Mouse (Mus musculus) heart, embryonic 12.5 days (tissue): ENCODE measurements around the gene Fam13c. TPM values are rescaled to one million over a fixed set of nuclear protein-coding genes. Genes with fewer than 3 reads are reported as not detected.

ENCODE experiments used
- ATAC-seq: fragments of 200-750 bp; cut with Nextera tagmentation; 2 replicates; pipeline ENCODE4 v1.8.0; 2017; ENCODE audit warnings: moderate TSS enrichment, moderate library complexity; ENCODE audit not compliant: insufficient number of reproducible peaks, low FRiP score
- H3K27ac ChIP-seq: fragments of 300-500 bp; sonication (generic); 2 replicates; pipeline ENCODE4 v1.5.1; 2016; ENCODE audit warnings: mild to moderate bottlenecking, moderate library complexity; ENCODE audit not compliant: poor library complexity, severe bottlenecking
- H3K27me3 ChIP-seq: fragments of 300-500 bp; sonication (generic); replicated peaks from 2 replicates; pipeline ENCODE4 v1.6.1; 2016; ENCODE audit warnings: mild to moderate bottlenecking, moderate library complexity
- H3K36me3 ChIP-seq: fragments of 300-500 bp; sonication (generic); 2 replicates; pipeline ENCODE4 v1.6.1; 2016; ENCODE audit warnings: mild to moderate bottlenecking, moderate library complexity
- H3K4me1 ChIP-seq: fragments of 300-500 bp; sonication (generic); replicated peaks from 2 replicates; pipeline ENCODE4 v1.6.1; 2016; ENCODE audit warnings: mild to moderate bottlenecking
- H3K4me2 ChIP-seq: fragments of 300-500 bp; sonication (generic); 2 replicates; pipeline ENCODE4 v1.6.1; 2016; ENCODE audit warnings: mild to moderate bottlenecking, moderate library complexity
- H3K4me3 ChIP-seq: fragments of 300-500 bp; sonication (generic); 2 replicates; pipeline ENCODE4 v1.5.1; 2016; ENCODE audit warnings: mild to moderate bottlenecking
- H3K9ac ChIP-seq: fragments of 300-500 bp; sonication (generic); 2 replicates; pipeline ENCODE4 v1.6.1; 2016; ENCODE audit warnings: mild to moderate bottlenecking, moderate library complexity
- H3K9me3 ChIP-seq: fragments of 300-500 bp; sonication (generic); replicated peaks from 2 replicates; pipeline ENCODE4 v1.6.1; 2016; ENCODE audit warnings: mild to moderate bottlenecking, moderate library complexity
- WGBS: fragments of 180-500 bp; shearing (Covaris S2); methylation state at CpG from one replicate; pipeline ENCODE4 v1.1.7; 2016; 5-methylcytosine and 5-hydroxymethylcytosine counted together
- polyA plus RNA-seq: library from polyadenylated mRNA; unstranded; fragments of >200 nt; fragmentation: Nextera tagmentation; extraction: Ambion mirVana; gene quantifications from 2 replicates; pipeline ENCODE4 v1.2.1, GENCODE M21; 2016

Fam13c gene
- polyA plus RNA-seq, 1 experiment from 2014 or later, result 10.0 TPM

DNA sequence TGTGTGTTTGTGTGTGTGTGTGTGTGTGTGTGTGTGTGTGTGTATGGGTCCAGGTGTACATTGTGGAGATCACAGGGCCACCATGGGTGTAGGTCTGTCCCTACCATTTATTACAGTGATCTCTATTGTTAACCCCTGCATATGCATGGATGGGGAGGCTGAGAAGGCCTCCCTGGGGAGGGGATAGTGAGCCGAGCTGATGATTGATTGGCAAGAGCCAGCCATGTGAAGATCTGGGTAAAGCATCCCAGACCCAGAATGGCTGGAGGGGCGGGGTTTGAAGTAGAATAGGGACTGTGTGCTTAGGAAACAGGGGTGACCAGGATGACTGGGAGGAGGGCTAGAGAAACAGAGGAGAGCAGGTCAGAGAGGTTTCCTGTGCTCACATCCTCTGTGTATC lies 58.0 kb downstream of the Fam13c start:
- no peak overlapping the region for H3K4me2 ChIP-seq
- no peak for ATAC-seq
- peaks cover 7% of the 10 kb centered on the region; the same call in 1 of the 2 replicates for H3K36me3 ChIP-seq
- H3K9me3 ChIP-seq, result peaks cover 8% of the 10 kb centered on the region
- no peak overlapping the region for H3K9ac ChIP-seq
- 53% methylated on average over 2 of the region's 2 CpGs for WGBS
- H3K27me3 ChIP-seq, result no peaks in the 10 kb centered on the region
- no peak overlapping the region for H3K4me3 ChIP-seq
- H3K4me1 ChIP-seq, result peaks cover 8% of the 10 kb centered on the region
- H3K27ac ChIP-seq, result no peak overlapping the region

DNA sequence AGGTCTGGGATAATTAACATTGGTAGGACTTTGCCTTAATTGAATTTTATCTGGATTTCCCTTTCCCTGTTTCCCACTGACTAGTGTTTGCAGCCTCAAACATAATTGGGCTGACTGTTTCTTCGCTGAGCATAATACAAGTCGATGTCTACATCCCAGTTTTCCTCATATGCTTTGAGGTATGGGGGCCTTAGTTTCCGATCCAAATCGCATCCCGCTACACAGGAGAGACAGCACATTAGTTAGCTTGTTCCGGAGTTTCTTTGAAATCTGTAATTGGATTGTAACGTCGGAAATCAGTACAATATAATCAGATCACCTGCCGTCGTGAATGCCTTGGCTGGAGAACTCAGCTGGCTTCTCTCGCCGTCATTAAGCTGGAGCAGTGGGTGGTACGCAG lies 59.0 kb downstream of the Fam13c start:
- Histone ChIP-seq H3K9me3 (peaks cover 5% of the 10 kb centered on the region), H3K36me3 (peaks cover 7% of the 10 kb centered on the region; the same call in 1 of the 2 replicates), H3K4me1 (peaks cover 8% of the 10 kb centered on the region), H3K4me3 (no peak overlapping the region), H3K9ac (no peak overlapping the region), H3K27ac (no peak overlapping the region), H3K4me2 (no peak overlapping the region), H3K27me3 (no peaks in the 10 kb centered on the region)
- WGBS, result 49% methylated on average over 13 of the region's 13 CpGs
- ATAC-seq, result no peak

DNA sequence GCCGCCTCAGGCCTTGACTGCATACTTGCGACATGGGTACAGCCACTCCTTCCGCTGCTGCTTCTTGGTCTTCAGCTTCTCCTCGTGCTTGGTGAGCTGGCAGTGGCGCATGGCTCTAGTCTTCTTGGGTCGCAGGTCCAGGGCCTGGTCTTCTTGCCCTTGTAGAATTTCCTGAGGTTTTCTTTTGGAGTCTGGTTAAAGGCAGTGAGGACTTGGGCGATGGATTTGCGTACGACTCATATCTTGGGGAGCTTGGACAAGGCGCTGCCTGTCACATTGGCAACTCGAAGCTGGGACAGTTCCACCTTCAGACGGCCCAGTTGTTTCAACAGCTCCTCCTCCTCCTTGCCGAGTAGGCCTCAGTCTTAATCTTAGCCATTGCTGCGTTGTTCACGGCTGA lies 64.6 kb downstream of the Fam13c start:
- Histone ChIP-seq H3K36me3 (peaks cover 11% of the 10 kb centered on the region), H3K4me2 (no peak overlapping the region), H3K9me3 (peaks cover 14% of the 10 kb centered on the region), H3K27ac (no peak overlapping the region), H3K27me3 (no peaks in the 10 kb centered on the region), H3K4me3 (no peak overlapping the region), H3K9ac (no peak overlapping the region), H3K4me1 (no peaks in the 10 kb centered on the region)
- WGBS, result 85% methylated on average over 15 of the region's 15 CpGs
- no peak for ATAC-seq

DNA sequence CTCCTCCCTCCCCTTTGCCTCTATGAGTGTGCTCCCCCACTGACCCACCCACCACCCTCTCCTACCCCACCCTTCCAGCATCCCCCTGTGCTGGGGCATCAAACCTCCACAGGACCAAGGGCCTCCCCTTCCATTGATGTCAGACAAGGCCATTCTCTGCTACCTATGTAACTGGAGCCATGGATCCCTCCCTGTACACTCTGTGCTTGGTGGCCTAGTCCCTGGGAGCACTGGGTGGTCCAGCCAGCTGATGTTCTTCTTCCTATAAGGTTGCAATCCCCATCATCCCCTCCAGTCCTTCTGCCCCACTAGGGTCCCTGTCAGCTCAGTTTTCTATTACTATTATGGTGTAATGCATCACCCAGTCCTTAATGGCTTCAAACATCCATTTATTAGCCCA lies 65.1 kb downstream of the Fam13c start:
- H3K9ac ChIP-seq, result no peak overlapping the region
- H3K36me3 ChIP-seq, result peaks cover 11% of the 10 kb centered on the region
- ATAC-seq, result no peak
- H3K4me2 ChIP-seq, result no peak overlapping the region
- peaks cover 14% of the 10 kb centered on the region for H3K9me3 ChIP-seq
- no peak overlapping the region for H3K27ac ChIP-seq
- no peaks in the 10 kb centered on the region for H3K4me1 ChIP-seq
- no peak overlapping the region for H3K4me3 ChIP-seq
- no peaks in the 10 kb centered on the region for H3K27me3 ChIP-seq

DNA sequence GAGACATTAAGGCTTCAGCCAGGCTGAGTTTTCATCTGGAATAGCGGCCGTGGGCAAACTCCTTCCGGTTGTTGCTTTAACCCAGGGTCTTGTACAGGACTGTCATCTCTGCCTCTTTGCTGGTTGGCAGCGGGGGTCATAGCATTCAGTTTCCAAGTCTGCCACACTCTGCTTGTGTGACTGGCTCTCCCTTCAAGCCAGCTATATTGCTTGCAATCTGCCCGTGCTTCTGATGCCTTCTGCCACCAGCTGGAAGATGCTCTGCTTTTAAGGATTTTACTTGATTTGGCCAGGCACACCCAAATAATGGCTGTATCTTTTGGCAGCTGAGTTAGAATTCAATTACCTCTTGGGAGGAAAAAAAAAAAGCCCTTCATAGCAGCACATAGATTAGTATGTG lies 65.6 kb downstream of the Fam13c start:
- Histone ChIP-seq H3K4me2 (no peak overlapping the region), H3K27ac (no peak overlapping the region)

DNA sequence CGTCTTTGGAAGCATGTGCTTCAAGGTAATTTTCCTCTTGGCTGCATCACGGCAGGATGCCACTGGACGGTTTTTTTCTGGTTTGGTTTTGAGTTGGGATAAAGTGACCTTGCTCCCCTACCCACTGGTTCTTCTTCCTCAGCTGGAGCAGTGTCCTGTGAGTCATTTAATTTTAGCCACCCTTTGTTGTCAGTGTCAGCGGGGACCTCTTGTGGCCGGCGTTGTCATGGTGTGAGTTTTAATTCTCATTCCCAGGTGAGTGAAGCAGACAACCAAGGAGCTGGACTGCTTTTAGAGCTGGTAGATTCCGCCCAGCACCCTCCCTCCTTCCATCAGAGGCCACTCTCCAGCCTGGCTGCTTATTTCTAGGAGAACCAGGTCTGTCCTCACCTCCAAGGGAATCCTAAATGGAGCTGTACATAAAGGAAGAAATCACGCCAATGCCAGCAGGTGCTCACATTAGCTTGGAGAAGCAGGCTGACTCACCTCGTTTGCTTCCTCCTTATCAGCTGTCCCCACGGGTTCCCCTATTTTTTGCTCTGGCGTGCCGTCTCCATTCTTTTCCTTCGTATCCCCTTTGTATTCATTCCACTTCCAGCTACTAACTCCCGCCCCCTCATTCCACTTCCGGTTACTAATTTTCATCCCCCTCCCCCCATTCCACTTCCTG lies 66.4 kb downstream of the Fam13c start:
- peaks cover 9% of the 10 kb centered on the region for H3K36me3 ChIP-seq
- no peak overlapping the region for H3K4me2 ChIP-seq
- 56% methylated on average over 15 of the region's 15 CpGs for WGBS
- peaks cover 14% of the 10 kb centered on the region for H3K9me3 ChIP-seq
- H3K27ac ChIP-seq, result no peak overlapping the region
- H3K27me3 ChIP-seq, result no peaks in the 10 kb centered on the region
- H3K4me1 ChIP-seq, result no peaks in the 10 kb centered on the region
- H3K4me3 ChIP-seq, result no peak overlapping the region
- no peak for ATAC-seq
- H3K9ac ChIP-seq, result no peak overlapping the region

More for the DNA sequence above, 65.6 kb downstream of the Fam13c start:
- H3K9me3 ChIP-seq, result peaks cover 14% of the 10 kb centered on the region
- no peak overlapping the region for H3K4me3 ChIP-seq
- peaks cover 11% of the 10 kb centered on the region for H3K36me3 ChIP-seq
- ATAC-seq, result no peak
- H3K27me3 ChIP-seq, result no peaks in the 10 kb centered on the region
- H3K9ac ChIP-seq, result no peak overlapping the region
- H3K4me1 ChIP-seq, result no peaks in the 10 kb centered on the region
- 79% methylated on average over 5 of the region's 5 CpGs for WGBS

DNA sequence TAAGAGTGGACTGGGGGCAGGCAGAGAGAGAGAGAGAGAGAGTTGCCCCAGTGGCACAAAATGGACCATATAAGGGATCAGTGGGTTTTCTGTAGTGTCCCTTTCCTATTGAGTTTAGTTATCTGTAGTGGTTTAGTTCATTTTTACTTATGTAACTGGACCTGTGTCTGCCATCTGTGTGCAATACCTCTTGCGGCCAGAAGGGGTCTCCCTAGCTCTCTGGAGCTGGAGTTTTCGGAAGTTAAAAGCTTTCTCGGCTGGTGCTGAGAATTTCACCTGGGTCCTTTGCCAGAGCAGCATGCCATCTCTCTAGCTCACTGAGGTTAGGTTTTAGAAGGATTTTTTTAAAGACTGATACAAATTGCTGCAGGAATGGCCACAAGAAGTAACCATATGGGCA lies 67.6 kb downstream of the Fam13c start:
- no peak for ATAC-seq
- WGBS, result 84% methylated on average over 3 of the region's 3 CpGs
- peaks cover 9% of the 10 kb centered on the region for H3K9me3 ChIP-seq

DNA sequence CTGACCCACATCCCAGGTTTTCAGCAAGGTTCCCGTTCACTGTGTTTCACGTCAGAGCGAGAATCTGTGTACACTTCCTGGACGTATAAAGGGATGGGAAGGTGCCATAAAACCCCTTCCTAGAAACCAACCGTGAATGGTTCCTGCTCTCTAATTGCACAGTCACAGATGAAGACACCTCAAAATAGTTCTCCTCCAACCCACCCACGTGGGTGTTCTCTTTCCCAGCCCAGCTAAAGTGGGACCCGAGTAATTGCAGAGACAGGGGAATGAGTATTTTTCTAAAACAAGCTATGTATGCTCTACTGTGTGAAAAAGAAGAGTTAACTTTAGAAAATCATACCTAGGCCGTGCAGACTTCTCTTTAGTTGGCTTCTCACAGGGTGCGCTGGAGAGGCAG lies 74.6 kb downstream of the Fam13c start:
- H3K36me3 ChIP-seq, result no peaks in the 10 kb centered on the region
- H3K27me3 ChIP-seq, result peaks cover 13% of the 10 kb centered on the region
- ATAC-seq, result no peak
- peaks cover 5% of the 10 kb centered on the region for H3K4me1 ChIP-seq
- no peaks in the 10 kb centered on the region for H3K9me3 ChIP-seq
- no peak overlapping the region for H3K4me3 ChIP-seq
- WGBS, result 80% methylated on average over 9 of the region's 9 CpGs
- H3K27ac ChIP-seq, result no peak overlapping the region
- no peak overlapping the region for H3K4me2 ChIP-seq
- H3K9ac ChIP-seq, result no peak overlapping the region

More for the DNA sequence above, 67.6 kb downstream of the Fam13c start:
- Histone ChIP-seq H3K4me1 (no peaks in the 10 kb centered on the region), H3K4me2 (no peak overlapping the region), H3K27ac (no peak overlapping the region), H3K9ac (no peak overlapping the region), H3K27me3 (no peaks in the 10 kb centered on the region), H3K36me3 (peaks cover 4% of the 10 kb centered on the region; the same call in 1 of the 2 replicates), H3K4me3 (no peak overlapping the region)

DNA sequence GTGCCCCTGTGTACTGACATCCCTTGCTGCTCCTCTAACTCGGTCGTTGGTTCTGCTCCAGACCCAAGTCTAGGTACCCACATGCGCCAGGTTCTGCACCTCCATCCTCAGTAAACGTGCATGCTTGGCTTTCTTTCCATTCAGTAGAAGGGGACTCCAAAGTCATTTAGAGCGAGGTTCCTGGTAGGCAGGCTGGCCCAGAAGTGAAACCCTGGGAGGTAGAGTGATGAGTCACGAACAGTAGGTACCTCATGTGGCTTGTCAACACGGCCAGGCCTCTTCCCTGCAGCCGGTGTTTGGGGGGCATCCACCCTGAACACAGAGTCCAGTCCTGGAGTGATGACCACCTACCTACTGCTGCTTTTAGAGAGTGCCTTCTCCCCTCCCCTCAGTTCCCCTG lies 76.4 kb downstream of the Fam13c start:
- peaks cover 16% of the 10 kb centered on the region for H3K4me1 ChIP-seq
- no peak for ATAC-seq
- peaks cover 13% of the 10 kb centered on the region for H3K27me3 ChIP-seq
- H3K36me3 ChIP-seq, result no peaks in the 10 kb centered on the region
- H3K27ac ChIP-seq, result no peak overlapping the region
- no peak overlapping the region for H3K4me2 ChIP-seq
- 72% methylated on average over 8 of the region's 8 CpGs for WGBS
- H3K9ac ChIP-seq, result no peak overlapping the region
- H3K4me3 ChIP-seq, result no peak overlapping the region
- H3K9me3 ChIP-seq, result no peaks in the 10 kb centered on the region

DNA sequence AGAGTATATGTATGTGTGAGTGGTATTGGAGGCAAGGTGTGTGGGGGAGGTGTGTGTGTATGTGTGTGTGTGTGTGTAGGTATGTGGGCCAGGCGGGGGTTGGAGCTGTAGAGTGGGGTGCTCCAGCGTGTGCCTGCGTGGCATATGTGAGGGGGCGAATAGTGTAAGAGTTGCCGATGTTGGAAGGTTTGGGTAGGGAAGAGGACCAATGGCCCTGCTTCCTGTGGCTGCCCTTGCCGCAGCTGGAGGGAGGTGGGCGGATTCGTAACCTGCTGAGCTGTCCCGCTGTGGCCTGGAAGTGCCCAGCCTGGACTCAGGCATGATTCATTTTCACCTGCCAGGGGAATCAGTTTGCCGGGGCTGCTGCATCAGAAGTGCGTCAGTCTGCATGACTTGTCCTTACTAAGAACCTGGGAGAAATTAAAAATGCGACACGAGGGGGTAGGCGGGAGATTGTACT lies 79.4 kb downstream of the Fam13c start:
- Histone ChIP-seq H3K9me3 (0 out of 2 replicates have a peak, but pooled peaks cover 3% of the 10 kb centered on the region), H3K4me2 (peak overlapping the region; percentile 85), H3K4me3 (peak overlapping the region; percentile 50), H3K36me3 (no peaks in the 10 kb centered on the region), H3K4me1 (peaks cover 16% of the 10 kb centered on the region), H3K27ac (no peak overlapping the region), H3K9ac (peak overlapping the region; percentile 55; the same call in 1 of the 2 replicates), H3K27me3 (peaks cover 13% of the 10 kb centered on the region)
- WGBS, result 8% methylated on average over 14 of the region's 14 CpGs
- 0 out of 2 replicates have a peak, but pooled peaks have one; percentile 30 for ATAC-seq

DNA sequence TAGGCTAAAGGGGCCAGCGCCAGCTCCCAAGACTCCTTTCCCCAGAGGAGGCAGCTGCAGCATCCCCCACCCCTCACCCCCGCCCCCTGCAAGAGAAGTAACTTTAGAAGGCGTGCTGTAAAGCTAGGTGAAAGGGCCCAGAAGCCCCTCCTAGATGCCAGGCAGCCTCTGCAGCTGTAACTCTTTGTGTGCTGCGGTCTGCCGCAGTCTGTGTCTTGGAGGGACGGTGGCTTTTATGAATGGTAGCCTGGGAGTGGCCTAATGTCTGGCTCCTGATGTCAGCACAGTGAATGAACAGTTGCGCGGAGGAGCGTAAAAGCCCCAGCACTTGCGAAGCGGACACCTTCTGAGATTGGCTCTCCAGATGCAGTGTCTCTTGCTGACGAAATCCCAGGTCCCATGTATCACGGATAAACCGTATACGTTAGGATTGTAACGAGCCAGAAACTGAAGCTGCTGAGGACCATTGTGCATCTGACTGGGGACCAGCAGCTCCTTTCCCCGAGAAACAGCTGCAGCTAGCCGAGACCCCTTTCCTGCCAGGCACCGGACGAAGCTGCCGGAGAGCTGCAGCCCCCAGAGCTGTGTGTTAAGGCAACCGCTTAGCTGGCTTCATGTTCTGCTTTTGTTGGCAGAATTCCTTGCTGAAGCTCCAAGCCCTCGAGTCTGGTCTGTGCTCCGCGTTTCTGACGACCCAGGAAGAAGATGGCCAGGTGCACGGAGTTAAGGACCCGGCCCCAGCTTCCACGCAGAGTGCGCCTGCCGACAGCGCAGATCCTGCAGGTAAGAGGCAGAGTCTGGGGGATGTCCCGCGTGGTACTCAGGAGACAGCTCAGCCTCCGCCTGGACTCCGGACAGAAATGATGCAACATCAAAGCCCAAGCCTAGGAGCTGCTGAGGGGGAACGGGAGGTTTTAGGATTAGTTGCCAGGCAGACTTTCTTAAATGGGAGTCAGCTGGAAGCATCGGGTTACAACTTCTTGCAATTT lies 80.2 kb downstream of the Fam13c start:
- peaks cover 3% of the 10 kb centered on the region; the same call in 1 of the 2 replicates for H3K9me3 ChIP-seq
- H3K4me1 ChIP-seq, result peaks cover 16% of the 10 kb centered on the region
- H3K27me3 ChIP-seq, result peaks cover 13% of the 10 kb centered on the region
- no peak overlapping the region for H3K27ac ChIP-seq
- peak overlapping the region; percentile 50 for H3K4me3 ChIP-seq
- ATAC-seq, result peak; percentile 16; the same call in 1 of the 2 replicates
- H3K9ac ChIP-seq, result peak overlapping the region; percentile 55
- under 1% methylated on average over 38 of the region's 38 CpGs for WGBS
- H3K36me3 ChIP-seq, result 0 out of 2 replicates have a peak, but pooled peaks cover 1% of the 10 kb centered on the region
- peak overlapping the region; percentile 85 for H3K4me2 ChIP-seq
